Mouse (Mus musculus): ENCODE data around the gene Csnk2b.

Gene Csnk2b

GRCm38 (mm10) chr17:35121871-35122303 is at the start of gene Csnk2b:
TSS of gene Csnk2b (minus strand) at chr17:35122053.
- DNase-seq (ENCODE audit: low spot score in 2 of 2) = peak; percentile 60 to 79

GRCm38 (mm10) chr17:35168541-35169207 is 46.8 kb upstream of the Csnk2b start:
- no peak for DNase-seq (ENCODE audit: low spot score in 2 of 2)

- DNase-seq (ENCODE audit: low spot score in 2 of 2) = no peak
Observed at GRCm38 (mm10) chr17:35167794-35168193, 45.9 kb upstream of the Csnk2b start.

- peak in 1 of 2 experiments; percentile 54 for DNase-seq (ENCODE audit: low spot score in 2 of 2)
Observed at GRCm38 (mm10) chr17:35166352-35167035, 44.6 kb upstream of the Csnk2b start.

- DNase-seq (ENCODE audit: low spot score in 2 of 2) = no peak
Observed at GRCm38 (mm10) chr17:35165451-35166155, 43.8 kb upstream of the Csnk2b start.

- peak; percentile 99 for DNase-seq (ENCODE audit: low spot score in 2 of 2)
Observed at GRCm38 (mm10) chr17:35164568-35165450, 43.0 kb upstream of the Csnk2b start, which contains the start of gene Prrc2a. TSS of gene Prrc2a (minus strand) at chr17:35164897.

GRCm38 (mm10) chr17:35164218-35164567 is 42.3 kb upstream of the Csnk2b start:
- DNase-seq (ENCODE audit: low spot score in 2 of 2) = no peak

GRCm38 (mm10) chr17:35163326-35164081 is 41.7 kb upstream of the Csnk2b start:
- DNase-seq (ENCODE audit: low spot score in 2 of 2) = no peak

- DNase-seq (ENCODE audit: low spot score in 2 of 2) = no peak
Observed at GRCm38 (mm10) chr17:35162730-35163129, 40.9 kb upstream of the Csnk2b start.

GRCm38 (mm10) chr17:35162121-35162520 is 40.3 kb upstream of the Csnk2b start:
- DNase-seq (ENCODE audit: low spot score in 2 of 2) = no peak

GRCm38 (mm10) chr17:35161421-35161820 is 39.6 kb upstream of the Csnk2b start:
- no peak for DNase-seq (ENCODE audit: low spot score in 2 of 2)

- no peak for DNase-seq (ENCODE audit: low spot score in 2 of 2)
Observed at GRCm38 (mm10) chr17:35159638-35160037, 37.8 kb upstream of the Csnk2b start.

GRCm38 (mm10) chr17:35158850-35159593 is 37.2 kb upstream of the Csnk2b start:
- no peak for DNase-seq (ENCODE audit: low spot score in 2 of 2)

GRCm38 (mm10) chr17:35157661-35158175 is 35.9 kb upstream of the Csnk2b start:
- DNase-seq (ENCODE audit: low spot score in 2 of 2) = no peak

GRCm38 (mm10) chr17:35157254-35157653 is 35.4 kb upstream of the Csnk2b start:
- DNase-seq (ENCODE audit: low spot score in 2 of 2) = no peak

GRCm38 (mm10) chr17:35156461-35157200 is 34.8 kb upstream of the Csnk2b start:
- DNase-seq (ENCODE audit: low spot score in 2 of 2) = no peak

- DNase-seq (ENCODE audit: low spot score in 2 of 2) = no peak
Observed at GRCm38 (mm10) chr17:35155451-35155850, 33.6 kb upstream of the Csnk2b start.

GRCm38 (mm10) chr17:35154616-35155015 is 32.8 kb upstream of the Csnk2b start:
- DNase-seq (ENCODE audit: low spot score in 2 of 2) = no peak

GRCm38 (mm10) chr17:35153931-35154330 is 32.1 kb upstream of the Csnk2b start:
- no peak for DNase-seq (ENCODE audit: low spot score in 2 of 2)
